Mouse (Mus musculus) midbrain, embryonic 14.5 days (tissue): ENCODE measurements around the gene Zfp580. TPM values are rescaled to one million over a fixed set of nuclear protein-coding genes. Genes with fewer than 3 reads are reported as not detected.
A peak's percentile ranks its signal among the peaks of the same experiment; 100 is the strongest.
"Not testable (repeated sequence)": the region's sequence is repeated elsewhere in the genome, so short reads cannot be mapped to it uniquely, and the experiment has no call there.

Experiments used
- ATAC-seq: fragments of 200-750 bp; cut with Nextera tagmentation; 2 replicates; pipeline ENCODE4 v1.8.0; 2017; ENCODE audit warnings: moderate number of reproducible peaks, moderate library complexity; ENCODE audit not compliant: low FRiP score, low TSS enrichment
- DNase-seq: peaks from one replicate; pipeline ENCODE4 v3.0.0-alpha.2; 2015
- H3K27ac ChIP-seq: fragments of 300-500 bp; sonication (generic); replicated peaks from 2 replicates; pipeline ENCODE4 v1.5.1; 2014; ENCODE audit warnings: mild to moderate bottlenecking, low read depth, low read length, moderate library complexity
- H3K27me3 ChIP-seq: fragments of 300-500 bp; sonication (generic); 2 replicates; pipeline ENCODE4 v1.6.1; 2014; ENCODE audit warnings: low read length, control low read depth, mixed read lengths; ENCODE audit not compliant: control insufficient read depth, insufficient read depth
- H3K36me3 ChIP-seq: fragments of 300-500 bp; sonication (generic); 2 replicates; pipeline ENCODE4 v1.6.1; 2014; ENCODE audit warnings: low read length, control low read depth; ENCODE audit not compliant: control insufficient read depth, insufficient read depth
- H3K4me1 ChIP-seq: fragments of 300-500 bp; sonication (generic); 2 replicates; pipeline ENCODE4 v1.6.1; 2014; ENCODE audit warnings: mild to moderate bottlenecking, antibody characterized with exemption, low read length, control low read depth; ENCODE audit not compliant: control insufficient read depth, insufficient read depth
- H3K4me2 ChIP-seq: fragments of 300-500 bp; sonication (generic); 2 replicates; pipeline ENCODE4 v1.6.1; 2014; ENCODE audit warnings: mild to moderate bottlenecking, low read length, moderate library complexity
- H3K4me3 ChIP-seq: fragments of 300-500 bp; sonication (generic); replicated peaks from 2 replicates; pipeline ENCODE4 v1.5.1; 2014; ENCODE audit warnings: low read depth, low read length
- H3K9ac ChIP-seq: fragments of 300-500 bp; sonication (generic); replicated peaks from 2 replicates; pipeline ENCODE4 v1.6.1; 2014; ENCODE audit warnings: mild to moderate bottlenecking, low read length, moderate library complexity
- H3K9me3 ChIP-seq: fragments of 300-500 bp; sonication (generic); 2 replicates; pipeline ENCODE4 v1.6.1; 2016; ENCODE audit warnings: low read length, control low read depth, mixed read lengths; ENCODE audit not compliant: control insufficient read depth
- WGBS: fragments of 180-500 bp; shearing (Covaris S2); extraction: QIAGEN DNeasy Blood & Tissue Kit; methylation state at CpG from one replicate; pipeline ENCODE4 v1.1.7; 2014; 5-methylcytosine and 5-hydroxymethylcytosine counted together
- polyA plus RNA-seq: library from polyadenylated mRNA; unstranded; fragments of >200 nt; fragmentation: Nextera tagmentation; extraction: Ambion mirVana; gene quantifications from 2 replicates; pipeline ENCODE4 v1.2.1, GENCODE M21; 2014

The Zfp580 gene
- polyA plus RNA-seq = 104 and 105 TPM in 2 replicates

GRCm38 (mm10) chr7:5051193-5052192 lies at the start of gene Zfp580:
Gene Zfp580, plus strand, starts transcription at chr7:5051538.
- peak; percentile 82 for ATAC-seq
- peaks cover 32% of the 10 kb centered on the region for H3K4me1 ChIP-seq

GRCm38 (mm10) chr7:5002876-5003275 lies 48.5 kb upstream of the Zfp580 start:
- not testable (repeated sequence) for H3K9me3 ChIP-seq, H3K27me3 ChIP-seq, H3K27ac ChIP-seq, H3K9ac ChIP-seq, DNase-seq, H3K4me3 ChIP-seq, ATAC-seq, H3K4me1 ChIP-seq, H3K4me2 ChIP-seq
- H3K36me3 ChIP-seq = peaks cover 13% of the 10 kb centered on the region
- WGBS = 75% methylated on average over 8 of the region's 8 CpGs

More at GRCm38 (mm10) chr7:5051193-5052192, at the start of gene Zfp580:
- no peaks in the 10 kb centered on the region for H3K36me3 ChIP-seq
- WGBS = under 1% methylated on average over 65 of the region's 65 CpGs
- peak within 1 kb of the TSS; percentile 87 for H3K27ac ChIP-seq
- DNase-seq = peak; percentile 89
- H3K9ac ChIP-seq = peak within 1 kb of the TSS; percentile 92
- H3K27me3 ChIP-seq = peaks cover 38% of the 10 kb centered on the region
- H3K4me2 ChIP-seq = peak within 1 kb of the TSS; percentile 73
- no peaks in the 10 kb centered on the region for H3K9me3 ChIP-seq
- peak within 1 kb of the TSS; percentile 77 for H3K4me3 ChIP-seq

GRCm38 (mm10) chr7:5008229-5008628 lies 43.1 kb upstream of the Zfp580 start:
- H3K4me1 ChIP-seq = no peaks in the 10 kb centered on the region
- H3K27me3 ChIP-seq = no peaks in the 10 kb centered on the region
- 97% methylated on average over 26 of the region's 26 CpGs for WGBS
- H3K4me2 ChIP-seq = no peak overlapping the region
- H3K36me3 ChIP-seq = peaks cover 61% of the 10 kb centered on the region
- ATAC-seq = no peak
- no peak overlapping the region for H3K9ac ChIP-seq
- H3K27ac ChIP-seq = no peak overlapping the region
- H3K9me3 ChIP-seq = no peaks in the 10 kb centered on the region
- no peak overlapping the region for H3K4me3 ChIP-seq
- DNase-seq = no peak

- Histone ChIP-seq H3K36me3 (peaks cover 48% of the 10 kb centered on the region), H3K9me3 (no peaks in the 10 kb centered on the region), H3K4me2 (no peak overlapping the region), H3K4me3 (no peak overlapping the region), H3K4me1 (no peaks in the 10 kb centered on the region), H3K9ac (no peak overlapping the region), H3K27me3 (no peaks in the 10 kb centered on the region), H3K27ac (no peak overlapping the region)
- 93% methylated on average over 27 of the region's 27 CpGs for WGBS
- no peak for ATAC-seq
- DNase-seq = no peak
Observed at GRCm38 (mm10) chr7:5012681-5013513, 38.4 kb upstream of the Zfp580 start.

GRCm38 (mm10) chr7:5014251-5015117 lies 36.9 kb upstream of the Zfp580 start, which contains the start of the genes Zfp524 and Fiz1:
Gene Zfp524, plus strand, starts transcription at chr7:5014415.
Gene Fiz1, minus strand, starts transcription at chr7:5014697.
- ATAC-seq (peak; percentile 85), DNase-seq (peak; percentile 99)
- H3K27ac ChIP-seq = peak within 1 kb of the TSS; percentile 97
- peaks cover 32% of the 10 kb centered on the region for H3K36me3 ChIP-seq
- no peaks in the 10 kb centered on the region for H3K9me3 ChIP-seq
- peak within 1 kb of the TSS; percentile 64 for H3K4me2 ChIP-seq
- under 1% methylated on average over 42 of the region's 42 CpGs for WGBS
- no peaks in the 10 kb centered on the region for H3K27me3 ChIP-seq
- 0 out of 2 replicates have a peak, but pooled peaks cover 1% of the 10 kb centered on the region for H3K4me1 ChIP-seq
- peak within 1 kb of the TSS; percentile 73 for H3K9ac ChIP-seq
- peak within 1 kb of the TSS; percentile 74 for H3K4me3 ChIP-seq

- DNase-seq = peak; percentile 97
Observed at GRCm38 (mm10) chr7:5015118-5016001, 36.0 kb upstream of the Zfp580 start, which contains the start of gene Gm44973. Gene Gm44973, plus strand, starts transcription at chr7:5015496.

GRCm38 (mm10) chr7:5016057-5016456 lies 35.3 kb upstream of the Zfp580 start:
- H3K9ac ChIP-seq = peak overlapping the region; percentile 64
- WGBS = 64% methylated on average over 3 of the region's 3 CpGs
- peak overlapping the region; percentile 64 for H3K4me2 ChIP-seq
- no peak for ATAC-seq
- DNase-seq = no peak
- no peaks in the 10 kb centered on the region for H3K27me3 ChIP-seq
- H3K9me3 ChIP-seq = no peaks in the 10 kb centered on the region
- peak overlapping the region; percentile 97 for H3K27ac ChIP-seq
- peak overlapping the region; percentile 74 for H3K4me3 ChIP-seq
- H3K4me1 ChIP-seq = peaks cover 5% of the 10 kb centered on the region
- H3K36me3 ChIP-seq = peaks cover 16% of the 10 kb centered on the region

More at GRCm38 (mm10) chr7:5015118-5016001, 36.0 kb upstream of the Zfp580 start, which contains the start of gene Gm44973:
- peak within 1 kb of the TSS; percentile 73 for H3K9ac ChIP-seq
- H3K9me3 ChIP-seq = no peaks in the 10 kb centered on the region
- H3K27ac ChIP-seq = peak within 1 kb of the TSS; percentile 97
- ATAC-seq = peak; percentile 81
- H3K27me3 ChIP-seq = no peaks in the 10 kb centered on the region
- peak within 1 kb of the TSS; percentile 64 for H3K4me2 ChIP-seq
- under 1% methylated on average over 58 of the region's 76 CpGs for WGBS
- H3K4me1 ChIP-seq = 0 out of 2 replicates have a peak, but pooled peaks cover 3% of the 10 kb centered on the region
- H3K36me3 ChIP-seq = peaks cover 23% of the 10 kb centered on the region
- H3K4me3 ChIP-seq = peak within 1 kb of the TSS; percentile 74
